Mouse (Mus musculus): ENCODE results near the gene Pithd1.

GRCm38 (mm10) chr4:135929828-135930227, 57.2 kb downstream of the Pithd1 start:
- TF ChIP-seq CTCF (conservative IDR thresholded peaks at IDR 0.05; ENCODE audit: insufficient read depth, insufficient read length, low read depth, low read length) (no peak), POLR2A (IDR thresholded peaks at IDR 0.05; ENCODE audit: low read depth, low read length) (no peak)
